Mouse (Mus musculus): ENCODE results near the gene Gabpa.

DNA sequence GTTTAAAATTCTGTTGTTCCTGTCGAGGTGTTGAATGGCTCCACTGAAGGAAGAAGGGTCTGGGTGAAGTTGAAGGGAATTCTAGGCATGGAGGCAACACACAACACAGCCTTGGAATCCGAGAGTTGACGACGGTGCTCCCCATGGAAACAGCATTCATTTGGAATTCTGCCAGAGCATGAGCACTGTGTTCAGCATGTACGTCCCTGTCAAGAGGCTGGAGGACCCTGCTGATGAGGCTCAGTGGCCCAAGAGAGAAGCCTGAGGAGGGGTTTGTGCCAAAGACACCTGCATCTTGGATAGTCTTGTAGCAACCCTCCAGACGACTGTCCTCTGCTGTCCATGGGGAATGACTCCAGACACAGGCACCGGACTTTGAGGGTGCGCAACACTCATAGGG, 41.4 kb downstream of the Gabpa start:
- TF ChIP-seq CTCF (IDR thresholded peaks at IDR 0.05; ENCODE audit: extremely low read depth, insufficient read length, insufficient replicate concordance, low read depth, low read length) (no peak), POLR2A (IDR thresholded peaks at IDR 0.05; ENCODE audit: low read depth, low read length) (no peak)

Data from small intestine, adult 2 months (tissue).